Mouse (Mus musculus) G1E-ER4 (cell line): ENCODE measurements around the gene Lin28b. TPM values are rescaled to one million over a fixed set of nuclear protein-coding genes. Genes with fewer than 3 reads are reported as not detected.

ENCODE experiments used
- GATA1 ChIP-seq: IDR thresholded peaks from one replicate; pipeline ENCODE4 v1.8.0; 2012; ENCODE audit warnings: low read length, inconsistent platforms
- polyA plus RNA-seq: library from polyadenylated mRNA; stranded (reverse); fragments of >175 nt; gene quantifications from 2 replicates; pipeline ENCODE4 v1.2.3, GENCODE M21; 2012

Lin28b gene
- polyA plus RNA-seq, 1 experiment: 3.0 TPM

- no peak for TF ChIP-seq GATA1
Measured at GRCm38 (mm10) chr10:45366987-45367705, 119.0 kb downstream of the Lin28b start.

GRCm38 (mm10) chr10:45363396-45363795, 122.8 kb downstream of the Lin28b start:
- TF ChIP-seq GATA1: no peak

- no peak for TF ChIP-seq GATA1
Measured at GRCm38 (mm10) chr10:45356091-45356490, 130.1 kb downstream of the Lin28b start.

- TF ChIP-seq GATA1: no peak
Measured at GRCm38 (mm10) chr10:45345217-45345616, 141.0 kb downstream of the Lin28b start.

DNA sequence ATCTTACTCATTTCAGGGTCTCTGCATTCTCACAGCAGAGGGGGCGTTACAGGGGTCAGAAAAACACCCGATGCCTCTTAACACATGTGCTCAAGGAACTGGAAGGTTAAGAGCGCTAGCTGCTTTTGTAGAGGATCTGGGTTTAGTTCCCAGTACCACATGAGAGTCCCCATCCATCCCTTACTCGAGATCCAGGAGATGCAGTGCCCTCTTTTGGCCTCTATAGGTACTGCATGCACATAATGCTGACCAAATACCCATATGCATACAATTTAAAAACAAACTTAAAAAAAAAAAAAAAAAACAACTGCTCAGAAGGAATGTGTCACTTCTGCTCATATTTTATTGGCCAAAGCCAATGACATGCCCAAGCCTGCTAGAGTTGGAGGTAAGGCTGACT, 141.8 kb downstream of the Lin28b start:
- TF ChIP-seq GATA1: no peak

DNA sequence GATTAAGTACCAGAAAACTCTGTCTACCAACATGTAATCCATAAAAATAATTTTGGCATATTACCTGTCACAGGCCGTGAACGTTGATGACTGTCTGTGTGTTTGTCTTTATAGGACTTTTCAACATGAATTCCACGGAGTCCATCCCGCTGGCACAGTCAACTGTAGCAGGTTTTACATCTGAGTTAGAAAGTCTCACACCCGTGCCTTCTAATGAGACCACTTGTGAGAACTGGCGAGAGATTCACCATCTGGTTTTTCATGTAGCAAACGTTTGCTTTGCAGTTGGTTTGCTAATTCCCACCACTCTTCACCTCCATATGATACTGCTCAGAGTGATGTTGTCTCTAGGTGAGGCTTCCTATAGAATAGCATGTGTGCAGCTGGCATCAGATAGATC, 147.1 kb downstream of the Lin28b start:
- TF ChIP-seq GATA1: no peak

DNA sequence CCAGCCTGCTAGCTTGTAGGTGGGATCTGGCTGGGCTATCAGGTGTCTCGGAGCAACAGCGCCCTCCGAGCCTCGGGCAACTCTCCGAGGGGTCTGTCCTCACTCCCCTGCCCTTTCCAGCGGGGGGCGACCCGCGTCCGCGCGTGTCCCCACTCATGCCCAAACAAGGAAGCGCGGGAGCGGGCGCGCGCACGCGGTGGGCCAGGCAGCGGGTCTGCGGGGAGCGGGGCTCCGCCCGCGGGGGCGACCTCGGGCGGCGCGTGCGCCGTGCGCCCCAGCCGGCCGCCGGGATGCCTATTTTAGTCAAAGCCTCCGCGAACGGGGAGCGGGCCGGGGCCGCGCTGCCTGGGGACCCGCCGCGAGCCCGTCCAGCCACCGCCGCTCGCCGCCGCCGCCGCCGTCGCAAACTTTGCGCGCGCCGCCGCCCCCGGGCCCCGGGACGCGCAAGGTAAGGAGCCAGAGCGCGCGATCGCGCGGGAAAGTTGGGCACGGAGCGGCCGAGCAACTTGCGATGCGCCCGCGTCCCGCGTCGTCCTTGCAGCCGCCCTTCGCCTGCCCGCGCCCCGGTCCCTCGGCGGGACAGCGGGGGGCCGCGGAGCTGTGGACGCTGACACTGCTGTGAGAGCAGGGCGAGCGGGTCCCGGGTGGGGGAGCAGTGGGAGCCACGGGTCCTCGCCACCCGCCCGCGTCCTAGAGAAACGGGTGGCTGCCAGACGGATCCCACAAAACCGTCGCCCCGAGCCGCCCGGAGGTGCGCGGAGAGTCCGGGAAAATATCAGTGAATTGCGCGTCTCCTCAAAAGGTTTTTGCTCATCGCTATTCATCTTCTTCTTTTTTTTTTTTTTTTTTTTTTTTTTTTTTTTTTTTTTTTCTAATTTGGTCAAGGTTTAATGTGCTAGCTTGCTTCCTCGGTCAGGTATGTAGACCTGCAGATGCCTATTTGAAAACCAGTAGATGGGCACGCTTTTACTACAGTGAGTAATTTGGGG, 150.5 kb downstream of the Lin28b start, which contains the start of gene Bves:
Gene Bves, plus strand, starts transcription at position 339 of the 989 bp plus-strand sequence.
- TF ChIP-seq GATA1: no peak

DNA sequence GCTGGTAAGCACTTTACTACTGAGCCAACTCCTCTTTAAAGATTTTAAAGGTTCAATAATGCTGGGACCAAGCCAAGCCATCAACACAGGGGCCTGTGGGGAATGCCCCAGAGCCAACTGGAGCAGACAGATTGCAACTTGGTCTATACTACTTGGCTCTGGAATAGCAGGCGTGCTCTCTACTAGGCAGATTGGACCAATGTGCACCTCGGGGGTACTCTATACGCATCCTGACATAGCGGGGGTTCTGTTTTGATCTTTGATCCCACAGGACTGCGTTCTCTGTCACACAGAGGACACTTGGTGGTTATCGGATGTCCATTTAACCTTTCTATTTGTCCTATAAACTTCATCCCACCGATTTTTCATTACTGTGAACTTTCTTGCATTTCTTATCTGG, 151.3 kb downstream of the Lin28b start:
- TF ChIP-seq GATA1: no peak

DNA sequence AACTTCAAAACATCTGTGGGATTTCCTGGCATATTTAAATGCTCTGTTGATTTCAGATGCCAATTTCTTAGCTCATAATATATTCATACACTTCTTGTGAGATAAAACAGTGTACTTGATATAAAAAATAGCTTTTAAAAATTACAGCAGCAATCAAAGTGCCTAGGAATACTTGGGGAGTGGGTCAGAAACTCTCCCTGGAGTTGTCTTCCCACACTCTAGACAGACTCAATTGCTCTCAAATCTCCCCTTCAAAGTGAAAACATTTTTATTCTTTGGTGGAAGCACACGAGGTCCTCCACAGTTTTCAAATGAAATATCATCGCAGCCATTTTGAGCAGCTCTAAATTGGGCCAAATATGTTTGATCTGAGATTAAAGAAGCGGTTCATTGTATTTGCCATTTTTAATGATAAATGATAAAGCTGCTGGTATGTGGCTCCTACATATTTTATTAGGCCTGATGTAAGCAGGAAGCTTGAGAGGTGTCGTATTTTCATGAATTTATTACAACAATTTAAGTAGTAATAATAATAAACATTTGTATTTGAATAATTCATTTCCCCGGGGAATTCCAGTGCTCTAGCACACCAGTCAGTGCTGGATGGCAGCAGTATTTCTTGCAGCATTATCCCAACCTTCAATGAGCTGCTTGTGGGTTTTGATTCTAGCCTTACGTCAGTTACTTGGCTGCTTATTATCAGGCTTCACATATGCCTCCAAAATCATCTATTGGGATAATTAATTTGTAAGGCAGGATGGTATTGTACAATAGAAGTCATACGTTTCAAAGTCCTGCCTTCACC, 157.8 kb downstream of the Lin28b start:
- no peak for TF ChIP-seq GATA1

Other genes starting within 250 kb of the Lin28b start
- not detected in 2 replicates for gene Bves, start 150.6 kb downstream of the Lin28b start, polyA plus RNA-seq
- 2.2 and 2.6 TPM in 2 replicates for gene Hace1, start 91.4 kb upstream of the Lin28b start, polyA plus RNA-seq